Mouse (Mus musculus) ES-CJ7 (cell line): ENCODE results near the gene Cdc123.

Source experiments
- DNase-seq: peaks from one replicate; pipeline ENCODE4 v3.0.0; 2011; ENCODE audit warnings: low read depth, low spot score

The Cdc123 gene

DNA sequence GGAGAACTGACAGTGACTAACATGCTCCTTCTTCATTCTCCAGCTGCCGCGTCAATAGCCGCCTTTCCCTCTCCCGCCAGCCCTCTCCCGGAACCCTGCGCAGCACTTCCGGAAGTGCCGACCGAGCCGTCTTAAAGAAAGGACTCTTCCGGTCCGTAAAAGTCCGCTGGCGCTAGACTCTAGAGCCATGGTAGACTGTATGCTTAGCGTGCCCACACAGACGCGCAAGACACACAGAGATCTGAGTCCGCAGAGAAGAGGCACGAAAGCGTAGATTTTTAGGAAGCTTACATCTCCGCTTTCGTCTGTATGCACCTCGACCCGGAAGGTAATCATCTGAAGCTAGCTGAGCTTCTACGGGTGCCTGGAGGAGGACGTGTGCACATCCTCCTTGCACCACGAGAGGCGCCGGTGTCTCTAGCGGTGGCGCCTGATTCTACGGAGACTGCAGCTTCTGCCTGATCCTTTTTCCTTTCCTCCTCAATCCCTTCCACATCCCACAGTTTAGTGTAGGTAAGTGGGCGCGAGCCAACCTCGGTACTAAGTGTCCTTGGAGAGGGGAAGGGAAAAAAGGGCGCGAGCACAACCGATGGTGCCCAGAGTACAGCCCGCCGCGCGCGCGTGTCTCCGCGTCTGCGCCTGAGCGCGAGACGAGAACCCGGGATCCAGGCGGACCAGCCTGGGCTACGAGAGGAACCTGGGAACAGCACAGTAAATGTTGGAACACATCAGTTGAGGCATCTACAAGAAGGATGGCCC is at the start of gene Cdc123, which contains the start of gene Nudt5:
Cdc123 (minus strand) TSS at position 292 of the 759 bp plus-strand sequence.
Nudt5 (plus strand) TSS at position 147 of the 759 bp plus-strand sequence.
- DNase-seq, result peak; percentile 94

DNA sequence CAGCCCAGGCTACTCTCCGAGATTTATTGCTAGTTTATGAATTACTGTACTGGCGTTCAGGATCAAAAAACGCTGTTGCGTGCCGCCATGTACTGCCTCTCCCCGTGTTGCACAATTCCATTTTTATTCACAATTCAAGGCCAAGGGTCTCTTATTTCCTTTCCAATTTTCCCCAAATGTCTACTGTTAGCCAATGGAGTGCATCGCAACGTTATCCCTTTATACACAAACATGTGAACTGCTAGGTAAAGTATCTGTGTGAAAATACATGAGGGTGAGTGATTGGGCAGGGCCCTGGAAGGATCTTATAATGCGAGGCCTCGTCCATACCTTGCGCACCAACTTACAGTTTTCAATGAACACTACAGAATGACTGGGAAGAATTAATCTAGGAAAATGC is 49.3 kb upstream of the Cdc123 start:
- no peak for DNase-seq

DNA sequence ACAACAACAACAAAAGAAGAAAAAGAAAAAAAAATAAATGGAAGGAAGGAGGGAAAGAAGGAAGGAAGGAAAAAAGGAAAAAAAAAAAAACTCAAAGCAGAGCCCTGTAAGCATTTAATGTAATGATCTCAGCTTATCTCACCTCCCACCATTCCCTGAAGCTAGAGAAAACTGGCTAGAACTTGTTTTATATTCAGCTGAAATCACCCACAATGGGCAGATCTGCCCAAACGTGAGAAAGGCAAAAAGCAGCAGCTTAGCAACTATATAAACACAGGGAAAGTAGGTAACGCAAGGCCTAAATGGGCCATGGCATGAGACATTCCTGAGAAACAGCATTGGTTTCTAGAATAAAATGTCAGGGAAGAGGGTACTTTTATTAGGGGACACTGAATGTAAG is 44.4 kb upstream of the Cdc123 start:
- no peak for DNase-seq

DNA sequence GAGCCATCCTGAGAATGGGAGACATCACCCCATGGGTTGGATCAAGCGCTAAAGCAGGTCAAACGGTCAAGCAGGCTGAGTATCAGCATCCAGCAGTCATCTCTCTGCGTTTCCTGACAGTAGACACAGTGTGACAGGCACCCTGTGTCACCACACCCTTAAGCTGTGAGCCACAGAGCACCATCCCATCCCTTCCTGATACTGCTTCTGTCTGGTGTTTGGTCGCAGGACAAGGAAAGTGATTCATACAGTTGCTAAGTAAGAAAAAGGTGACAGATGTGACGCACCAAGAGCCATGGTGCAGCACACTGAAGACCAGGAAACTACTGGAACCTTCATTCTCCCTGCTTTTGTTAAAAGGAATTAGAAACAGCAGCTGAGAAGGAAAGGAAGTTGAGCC is 43.9 kb upstream of the Cdc123 start:
- DNase-seq, result no peak

- DNase-seq, result peak; percentile 22
These were observed 32.5 kb upstream of the Cdc123 start for GRCm38 (mm10) chr2:5877446-5877845.

- no peak for DNase-seq
These were observed 24.8 kb upstream of the Cdc123 start for GRCm38 (mm10) chr2:5869746-5870145.

DNA sequence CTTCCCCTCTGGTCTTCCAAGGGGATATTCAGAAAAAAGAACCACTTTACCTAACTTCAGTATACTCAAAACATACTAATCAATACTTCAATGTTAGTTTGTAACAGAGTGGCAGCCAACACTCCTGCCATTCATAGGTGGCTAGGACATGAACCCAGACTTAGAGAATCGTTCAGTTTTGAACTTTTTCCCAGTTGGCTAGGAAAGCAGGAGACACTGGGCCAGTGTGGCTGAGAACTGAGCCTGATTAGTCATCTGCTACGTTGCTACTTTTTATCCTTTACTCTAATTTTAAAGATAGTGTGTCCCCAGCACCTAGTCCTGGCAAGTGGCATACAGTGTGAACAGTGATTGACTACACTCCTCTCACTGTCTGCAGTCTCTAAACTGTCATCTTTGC is 22.7 kb upstream of the Cdc123 start:
- DNase-seq, result no peak

DNA sequence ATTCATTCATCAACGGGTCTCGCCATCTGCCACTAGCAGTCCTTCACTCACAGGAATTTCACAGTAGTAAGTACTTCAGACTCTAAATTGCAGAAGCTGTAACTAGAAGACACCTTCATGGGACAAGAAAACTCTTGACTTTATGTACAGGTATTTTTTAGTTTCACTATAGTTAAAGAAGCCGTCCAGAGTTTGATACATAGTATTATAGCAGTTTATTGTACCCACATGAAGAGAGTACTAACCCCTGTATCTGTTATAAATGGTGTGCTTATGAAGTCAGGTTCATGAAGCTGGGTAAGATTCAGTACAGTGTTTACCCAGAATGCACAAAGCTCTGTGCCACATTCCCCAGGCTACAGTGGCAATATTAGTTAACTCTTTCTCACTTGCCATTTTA is 17.9 kb upstream of the Cdc123 start, which contains the start of gene Gm13199:
Gm13199 (minus strand) TSS at position 101 of the 400 bp plus-strand sequence.
- DNase-seq, result no peak

DNA sequence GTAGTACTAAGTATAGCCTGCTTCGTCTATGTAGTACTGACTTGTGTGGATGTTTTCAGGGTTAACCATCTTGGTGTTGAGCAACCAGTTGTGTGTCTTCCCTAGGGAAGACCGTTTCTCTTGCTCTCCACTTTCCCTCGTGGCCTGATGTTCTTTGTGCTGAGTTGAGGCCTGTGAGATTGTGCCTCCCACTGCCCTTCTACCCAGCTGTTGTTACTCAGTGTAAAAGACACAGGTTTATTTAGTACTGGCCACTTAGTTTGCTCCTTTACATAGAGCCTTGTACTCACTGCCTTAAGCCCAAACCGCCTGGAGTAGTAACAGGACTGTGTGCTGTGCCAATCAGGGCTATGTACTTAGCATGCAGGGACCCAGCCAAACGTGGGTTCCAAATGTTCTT is 6.9 kb upstream of the Cdc123 start:
- DNase-seq, result no peak

GRCm38 (mm10) chr2:5851116-5851515 is 6.2 kb upstream of the Cdc123 start:
- DNase-seq, result no peak

DNA sequence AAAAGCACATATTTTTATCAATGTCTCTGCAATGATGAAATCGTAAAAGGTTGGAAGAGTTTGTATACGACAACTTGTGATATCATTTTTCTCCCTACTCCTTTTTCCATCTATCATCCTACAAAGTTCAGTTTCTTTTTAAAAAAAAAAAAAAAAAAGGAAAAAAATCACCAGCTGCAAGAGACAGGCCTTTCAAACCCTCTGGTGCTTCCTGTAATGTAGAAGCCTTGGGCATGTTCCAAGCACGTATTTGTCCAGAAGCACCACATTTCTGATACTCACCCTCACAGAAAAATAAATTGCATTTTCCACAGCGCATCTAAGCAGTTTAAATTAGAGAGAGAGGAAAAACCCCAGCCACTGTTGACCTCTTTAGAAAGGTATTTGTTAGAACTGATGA is 862 bp upstream of the Cdc123 start:
- DNase-seq, result no peak

GRCm38 (mm10) chr2:5844181-5844872 is 637 bp downstream of the Cdc123 start:
- peak; percentile 21 for DNase-seq

- DNase-seq, result no peak
These were observed 4.1 kb downstream of the Cdc123 start for GRCm38 (mm10) chr2:5840815-5841214.

DNA sequence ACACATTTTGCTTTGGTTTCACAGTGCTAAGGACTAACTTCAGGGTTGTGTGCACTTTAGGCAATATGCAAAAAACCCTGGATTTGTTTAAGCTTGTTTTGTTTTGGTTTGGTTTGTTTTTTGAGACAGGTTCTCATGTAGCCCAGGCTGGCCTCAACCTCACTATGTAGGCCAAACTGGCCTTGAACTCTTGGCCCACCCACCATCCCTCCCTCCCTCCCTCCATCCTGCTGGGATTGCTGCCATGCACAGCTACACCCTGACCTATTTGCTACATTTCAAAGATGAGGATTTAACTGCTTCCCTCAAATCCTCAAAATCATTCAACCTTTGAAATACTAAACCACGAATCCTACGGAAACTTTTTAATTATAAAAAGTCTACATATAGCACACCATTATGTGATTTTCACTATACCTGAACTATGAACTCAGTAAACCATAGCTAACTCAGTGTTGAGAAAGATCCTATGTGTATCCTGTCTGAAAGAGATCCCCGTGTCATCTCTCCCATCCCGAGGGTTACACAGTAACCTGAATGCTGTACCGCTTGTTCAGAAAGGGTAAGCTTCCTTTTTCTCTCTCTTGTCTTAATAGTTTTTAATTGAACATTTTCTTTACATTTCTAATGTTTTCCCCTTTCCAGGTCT is 19.6 kb downstream of the Cdc123 start:
- DNase-seq, result no peak

GRCm38 (mm10) chr2:5824685-5825084 is 20.3 kb downstream of the Cdc123 start:
- DNase-seq, result no peak

DNA sequence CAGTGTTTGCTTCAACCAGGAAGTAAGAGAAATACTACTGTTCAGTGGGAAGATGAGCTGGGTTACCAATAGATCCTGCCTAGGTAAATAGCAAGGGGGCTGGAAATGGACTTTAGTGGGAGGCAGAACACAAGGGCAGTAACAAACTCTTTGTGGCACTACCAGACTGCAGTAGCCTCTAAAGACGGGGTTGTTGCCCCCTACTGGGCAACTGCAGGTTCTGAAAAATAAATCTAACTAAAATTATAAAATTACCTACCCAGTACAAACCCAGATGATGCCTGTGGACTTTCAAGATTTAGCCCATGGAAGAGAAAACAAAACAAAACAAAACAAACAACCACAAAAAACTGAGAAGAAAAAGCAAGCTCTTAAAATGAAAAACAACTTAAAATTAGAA is 20.8 kb downstream of the Cdc123 start:
- peak; percentile 26 for DNase-seq

- no peak for DNase-seq
These were observed 22.5 kb downstream of the Cdc123 start for GRCm38 (mm10) chr2:5822449-5822848.

DNA sequence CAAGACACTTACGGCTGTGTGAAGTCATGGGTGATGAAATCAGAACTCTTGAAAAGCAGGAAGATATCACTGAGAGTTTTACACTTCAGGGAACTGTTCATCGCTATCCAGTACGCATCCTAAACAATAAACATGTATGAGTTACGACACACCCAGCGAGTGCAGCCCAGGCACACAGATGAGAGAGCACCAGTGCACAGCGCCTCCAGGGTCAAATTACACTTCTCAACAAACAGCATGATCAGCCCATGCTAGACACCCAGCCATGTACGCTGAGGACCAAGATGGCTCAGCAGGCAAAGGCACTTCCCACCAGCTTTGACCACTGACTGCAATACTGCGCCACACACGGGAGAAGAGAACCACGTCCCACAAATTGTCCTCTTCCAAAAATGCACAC is 23.7 kb downstream of the Cdc123 start:
- DNase-seq, result no peak

DNA sequence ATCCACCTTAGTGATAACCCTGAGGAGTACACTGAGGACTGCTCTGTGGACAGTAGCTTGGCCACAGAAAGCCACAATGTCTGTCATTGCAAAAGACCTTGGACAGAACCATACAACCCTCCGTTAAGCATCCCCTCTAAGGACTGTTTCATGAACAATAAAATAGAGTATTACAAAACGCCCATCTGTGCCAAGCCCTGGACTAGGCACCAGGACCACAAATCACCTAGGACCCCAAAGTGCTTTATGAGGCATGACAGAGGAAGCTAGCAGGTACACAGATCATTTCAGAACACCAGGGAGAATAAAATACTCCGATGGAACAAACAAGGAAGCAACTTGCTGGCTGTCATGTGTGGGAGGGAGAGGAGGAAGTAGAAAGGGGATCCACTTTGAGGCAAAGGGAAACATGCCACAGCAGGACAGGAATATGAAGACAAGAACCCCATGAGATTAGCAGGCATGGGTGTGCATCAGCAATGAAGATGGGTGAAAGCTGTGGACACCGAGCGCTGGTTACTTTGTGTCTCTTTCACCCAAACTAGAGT is 33.7 kb downstream of the Cdc123 start:
- DNase-seq, result no peak

- peak; percentile 73 for DNase-seq
These were observed 34.8 kb downstream of the Cdc123 start for GRCm38 (mm10) chr2:5810036-5810718.

GRCm38 (mm10) chr2:5806201-5806600 is 38.8 kb downstream of the Cdc123 start:
- DNase-seq, result peak; percentile 23

DNA sequence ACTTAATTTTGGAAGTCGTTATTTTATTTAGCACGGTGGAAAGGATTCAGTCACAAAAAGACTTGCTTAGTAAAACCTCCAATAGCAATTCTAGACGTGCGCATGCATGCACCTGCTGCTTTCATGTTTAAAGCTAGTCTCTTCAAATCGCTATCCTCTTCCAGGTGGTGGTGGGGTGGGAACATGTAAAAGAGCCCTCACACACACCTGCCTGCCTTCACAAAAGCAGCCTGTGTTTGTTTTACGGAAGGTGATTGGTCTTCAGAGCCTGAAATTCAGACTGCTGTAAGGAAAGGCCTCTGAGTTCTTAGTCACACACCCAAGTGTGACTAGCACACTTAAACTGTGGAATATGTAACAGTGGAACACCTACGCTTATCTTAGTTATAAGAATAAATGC is 39.7 kb downstream of the Cdc123 start:
- no peak for DNase-seq
